ENCODE assay signal across 8 mouse cellular contexts in the genomic region with DNA sequence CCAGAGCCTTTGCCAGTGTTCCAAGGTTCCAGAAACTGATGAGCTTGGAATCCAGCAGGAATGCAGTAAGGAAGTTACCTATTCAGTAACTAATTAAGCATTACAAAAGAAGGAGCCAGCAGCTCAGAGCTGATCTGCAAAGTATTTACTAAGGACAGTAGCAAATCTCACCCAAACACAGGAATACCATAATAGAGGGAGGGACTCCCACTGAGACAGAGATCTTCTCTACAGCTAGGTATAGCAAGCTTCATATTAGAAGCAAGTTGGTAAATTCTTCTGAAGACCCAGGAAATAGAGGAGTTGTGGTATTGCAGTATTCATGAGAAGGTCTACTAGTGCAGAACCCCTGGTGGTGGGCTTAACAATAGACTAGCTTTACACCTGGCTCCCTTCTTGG.
DNase-seq lines count a peak whose midpoint lies in the region; TF ChIP-seq lines count a peak whose summit lies in the region.
"Not testable (repeated sequence)": the region's sequence is repeated elsewhere in the genome, so short reads cannot be mapped to it uniquely, and the experiment has no call there.

No protein-coding gene starts in this region.

- not testable (repeated sequence) for H3K36me3 ChIP-seq in ES-Bruce4 (ENCODE audit: control insufficient read depth, insufficient read depth, low read length, poor library complexity, severe bottlenecking); ES-E14 (ENCODE audit: control insufficient read depth, insufficient read depth, low read length, poor library complexity, severe bottlenecking); kidney, adult 2 months (ENCODE audit: control insufficient read depth, insufficient read depth, low read length)

- TF ChIP-seq CTCF in ES-Bruce4 (IDR thresholded peaks at IDR 0.05; ENCODE audit: low read depth, low read length); kidney, adult 2 months (conservative IDR thresholded peaks at IDR 0.05; ENCODE audit: insufficient read depth, insufficient read length, low read depth, low read length): not testable (repeated sequence)

- in situ Hi-C loops in ES-E14 (cut with MboI; ENCODE audit: low sequenced_read_pairs in 2 of 2, unreplicated experiment in 2 of 2): not testable (repeated sequence)

- DNase-seq in ES-CJ7 (ENCODE audit: low read depth, low spot score) (peak; percentile 59), ES-E14 (ENCODE audit: low read depth, low spot score) (peak; percentile 6), R1 (ENCODE audit: low read depth, low spot score) (peak; percentile 92), WW6 (ENCODE audit: low read depth, low spot score) (peak; percentile 31), ZHBTc4 (ENCODE audit: low read depth, low spot score) (peak; percentile 65)
- peak; percentile 2 for DNase-seq in kidney, adult 2 months
- DNase-seq in kidney, adult 9 months: peak; percentile 11

- H3K4me1 ChIP-seq in ES-Bruce4 (ENCODE audit: control insufficient read depth, insufficient read depth, low read length); ES-E14 (ENCODE audit: control insufficient read depth in 2 of 2, insufficient read depth in 2 of 2, low read length in 2 of 2, poor library complexity in 1 of 2); kidney, adult 2 months (ENCODE audit: control insufficient read depth, insufficient read depth, low read length): not testable (repeated sequence)

- H3K27ac ChIP-seq in ES-Bruce4 (ENCODE audit: insufficient read depth, low read length): peak overlapping the region; percentile 64; the same call in 1 of the 2 replicates
- H3K27ac ChIP-seq in ES-E14 (ENCODE audit: insufficient read depth, low read depth, low read length, poor library complexity, severe bottlenecking); kidney, adult 2 months (ENCODE audit: insufficient read depth, low read depth, low read length): not testable (repeated sequence)

- not testable (repeated sequence) for H3K9me3 ChIP-seq in ES-Bruce4 (replicated peaks; ENCODE audit: control insufficient read depth, insufficient read depth, low read length, poor library complexity, severe bottlenecking); ES-E14 (ENCODE audit: control insufficient read depth, insufficient read depth, low read depth, low read length)

- TF ChIP-seq EP300 in ES-Bruce4 (IDR thresholded peaks at IDR 0.05; ENCODE audit: insufficient read depth, low read depth, low read length): not testable (repeated sequence)

- not testable (repeated sequence) for H3K27me3 ChIP-seq in ES-Bruce4 (ENCODE audit: control insufficient read depth, insufficient read depth, low read length, poor library complexity, severe bottlenecking); kidney, adult 2 months (replicated peaks; ENCODE audit: control insufficient read depth, insufficient read depth, low read length)

- H3K9ac ChIP-seq in ES-Bruce4 (ENCODE audit: low read depth, poor library complexity, severe bottlenecking); ES-E14 (ENCODE audit: insufficient read depth, low read depth, low read length, poor library complexity, severe bottlenecking): not testable (repeated sequence)

- H3K4me3 ChIP-seq in ES-Bruce4 (ENCODE audit: low read depth, low read length); ES-E14 (ENCODE audit: insufficient read depth in 1 of 2, low read depth in 1 of 2, low read length in 2 of 2, poor library complexity in 1 of 2, severe bottlenecking in 1 of 2); kidney, adult 2 months (ENCODE audit: insufficient read depth, low read depth, low read length): not testable (repeated sequence)

- TF ChIP-seq POLR2A in ES-Bruce4 (IDR thresholded peaks at IDR 0.05; ENCODE audit: insufficient read depth, low read length); kidney, adult 2 months (IDR thresholded peaks at IDR 0.05; ENCODE audit: low read depth, low read length): not testable (repeated sequence)

Comparison
In these comparisons a context has a peak if more than half of its experiments do, and no peak if none do; other contexts are left out.
1. DNase-seq: peak in every context shown above with its lines; median percentile 92 in R1; 65 in ZHBTc4; 59 in ES-CJ7; 31 in WW6; 11 in kidney, adult 9 months; 6 in ES-E14; 2 in kidney, adult 2 months.